Mouse (Mus musculus) lung, embryonic 14.5 days (tissue): ENCODE data around the gene Odf2. TPM values are rescaled to one million over a fixed set of nuclear protein-coding genes. Genes with fewer than 3 reads are reported as not detected.

Source experiments
- ATAC-seq: fragments of 200-750 bp; cut with Nextera tagmentation; 2 replicates; pipeline ENCODE4 v1.8.0; 2017; ENCODE audit warnings: mild to moderate bottlenecking, moderate TSS enrichment, moderate library complexity; ENCODE audit not compliant: insufficient read depth
- DNase-seq: peaks from one replicate; pipeline ENCODE4 v3.0.0-alpha.2; 2015
- H3K27ac ChIP-seq: fragments of 300-500 bp; sonication (generic); 2 replicates; pipeline ENCODE4 v1.5.1; 2014; ENCODE audit warnings: low read depth, mild to moderate bottlenecking, moderate library complexity
- H3K27me3 ChIP-seq: fragments of 300-500 bp; sonication (generic); 2 replicates; pipeline ENCODE4 v1.6.1; 2014; ENCODE audit warnings: low read length, control low read depth; ENCODE audit not compliant: insufficient read depth
- H3K36me3 ChIP-seq: fragments of 300-500 bp; sonication (generic); 2 replicates; pipeline ENCODE4 v1.6.1; 2014; ENCODE audit warnings: control low read depth; ENCODE audit not compliant: insufficient read depth
- H3K4me1 ChIP-seq: fragments of 300-500 bp; sonication (generic); 2 replicates; pipeline ENCODE4 v1.6.1; 2014; ENCODE audit warnings: antibody characterized with exemption, control low read depth; ENCODE audit not compliant: insufficient read depth
- H3K4me2 ChIP-seq: fragments of 300-500 bp; sonication (generic); 2 replicates; pipeline ENCODE4 v1.6.1; 2014; ENCODE audit warnings: mild to moderate bottlenecking
- H3K4me3 ChIP-seq: fragments of 300-500 bp; sonication (generic); 2 replicates; pipeline ENCODE4 v1.5.1; 2014; ENCODE audit warnings: low read depth, low read length
- H3K9ac ChIP-seq: fragments of 300-500 bp; sonication (generic); 2 replicates; pipeline ENCODE4 v1.6.1; 2014
- H3K9me3 ChIP-seq: fragments of 300-500 bp; sonication (generic); 2 replicates; pipeline ENCODE4 v1.6.1; 2016; ENCODE audit warnings: low read depth, low read length, control low read depth
- CTCF ChIP-seq: IDR thresholded peaks from 2 replicates; pipeline ENCODE4 v1.5.1; 2016; ENCODE audit warnings: antibody characterized with exemption, low read depth
- WGBS: fragments of 180-500 bp; shearing (Covaris S2); extraction: QIAGEN DNeasy Blood & Tissue Kit; methylation state at CpG from one replicate; pipeline ENCODE4 v1.1.7; 2014; 5-methylcytosine and 5-hydroxymethylcytosine counted together
- polyA plus RNA-seq: library from polyadenylated mRNA; unstranded; fragments of >200 nt; fragmentation: Nextera tagmentation; extraction: Ambion mirVana; gene quantifications from 2 replicates; pipeline ENCODE4 v1.2.1, GENCODE M21; 2014

The Odf2 gene
- polyA plus RNA-seq: 64.2 and 73.1 TPM in 2 replicates

DNA sequence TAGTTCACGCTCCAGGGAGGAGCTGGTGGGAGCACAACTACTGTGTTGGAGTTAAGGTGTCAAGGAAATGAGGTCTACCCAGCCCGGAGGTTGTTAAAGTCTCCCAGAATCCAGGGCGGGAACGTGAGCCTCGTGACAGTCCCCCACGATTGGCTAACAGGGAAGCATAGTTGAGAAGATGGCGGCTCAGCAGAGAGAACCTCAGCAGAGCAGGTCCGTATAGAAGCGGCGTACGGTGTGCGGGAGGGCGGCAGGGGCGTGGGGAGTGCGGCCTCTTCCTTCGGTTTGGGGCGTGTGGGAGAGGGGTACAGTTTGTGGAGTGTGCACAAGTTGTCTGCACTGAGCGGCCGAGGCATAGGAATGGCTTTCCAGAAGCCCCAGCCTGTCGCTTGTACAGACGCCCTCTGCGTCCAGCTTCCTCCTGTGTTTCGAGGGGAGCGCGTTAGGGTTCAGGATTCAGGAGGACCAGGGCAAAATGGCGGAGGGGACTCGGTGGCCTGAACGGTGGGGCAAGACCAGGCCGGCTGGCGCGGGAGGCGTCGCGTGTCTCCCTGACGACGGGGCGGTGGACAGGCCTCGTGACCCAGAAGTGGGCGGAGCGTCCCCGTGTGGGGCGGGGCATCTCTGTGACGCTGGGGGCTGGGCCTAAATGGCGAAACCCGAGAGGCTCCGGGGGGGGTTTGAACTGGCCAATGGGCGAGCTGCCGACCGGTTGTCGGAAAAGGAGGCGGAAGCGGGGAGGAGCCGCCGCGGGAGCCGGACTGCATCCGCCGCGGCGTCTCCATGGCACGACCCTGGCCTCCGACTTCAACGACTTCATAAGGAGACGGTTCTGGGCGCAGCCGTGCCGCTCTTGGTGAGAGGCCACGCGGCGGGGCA is at the start of gene Odf2:
TSS of gene Odf2 (plus strand) at position 156 of the 879 bp plus-strand sequence.
- Histone ChIP-seq H3K9me3 (no peaks in the 10 kb centered on the region), H3K4me3 (peak within 1 kb of the TSS; percentile 100), H3K36me3 (peaks cover 29% of the 10 kb centered on the region), H3K4me2 (peak within 1 kb of the TSS; percentile 95), H3K27ac (peak within 1 kb of the TSS; percentile 91), H3K27me3 (no peaks in the 10 kb centered on the region), H3K4me1 (peaks cover 7% of the 10 kb centered on the region; the same call in 1 of the 2 replicates), H3K9ac (peak within 1 kb of the TSS; percentile 94)
- WGBS: under 1% methylated on average over 70 of the region's 70 CpGs
- peak; percentile 83 for ATAC-seq
- TF ChIP-seq CTCF: no peak
- DNase-seq: peak; percentile 100

DNA sequence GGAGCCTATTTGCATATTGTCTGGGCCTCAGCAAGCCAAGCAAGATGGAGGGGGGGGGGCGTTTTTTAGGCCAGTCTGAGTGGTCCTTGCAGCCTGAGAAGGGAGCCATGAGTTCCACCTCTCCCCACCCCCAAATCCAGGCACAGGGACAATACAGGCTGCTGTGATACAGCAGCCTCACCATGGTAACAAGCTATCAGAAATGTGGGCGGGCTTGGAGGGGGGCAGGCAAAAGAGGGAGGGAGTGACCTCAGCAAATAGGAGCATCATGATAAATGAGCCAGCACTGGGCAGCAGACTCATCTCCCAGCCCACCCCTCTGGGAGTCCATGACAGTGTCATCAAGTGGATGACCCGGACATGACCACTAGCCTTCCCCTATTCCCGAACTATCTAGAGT is 49.6 kb upstream of the Odf2 start:
- Histone ChIP-seq H3K4me2 (no peak overlapping the region), H3K36me3 (peaks cover 62% of the 10 kb centered on the region), H3K9me3 (no peaks in the 10 kb centered on the region), H3K27me3 (peaks cover 16% of the 10 kb centered on the region), H3K4me1 (no peaks in the 10 kb centered on the region), H3K4me3 (no peak overlapping the region), H3K27ac (no peak overlapping the region), H3K9ac (no peak overlapping the region)
- no peak for TF ChIP-seq CTCF
- DNase-seq: no peak
- no peak for ATAC-seq
- 33% methylated on average over 4 of the region's 4 CpGs for WGBS

DNA sequence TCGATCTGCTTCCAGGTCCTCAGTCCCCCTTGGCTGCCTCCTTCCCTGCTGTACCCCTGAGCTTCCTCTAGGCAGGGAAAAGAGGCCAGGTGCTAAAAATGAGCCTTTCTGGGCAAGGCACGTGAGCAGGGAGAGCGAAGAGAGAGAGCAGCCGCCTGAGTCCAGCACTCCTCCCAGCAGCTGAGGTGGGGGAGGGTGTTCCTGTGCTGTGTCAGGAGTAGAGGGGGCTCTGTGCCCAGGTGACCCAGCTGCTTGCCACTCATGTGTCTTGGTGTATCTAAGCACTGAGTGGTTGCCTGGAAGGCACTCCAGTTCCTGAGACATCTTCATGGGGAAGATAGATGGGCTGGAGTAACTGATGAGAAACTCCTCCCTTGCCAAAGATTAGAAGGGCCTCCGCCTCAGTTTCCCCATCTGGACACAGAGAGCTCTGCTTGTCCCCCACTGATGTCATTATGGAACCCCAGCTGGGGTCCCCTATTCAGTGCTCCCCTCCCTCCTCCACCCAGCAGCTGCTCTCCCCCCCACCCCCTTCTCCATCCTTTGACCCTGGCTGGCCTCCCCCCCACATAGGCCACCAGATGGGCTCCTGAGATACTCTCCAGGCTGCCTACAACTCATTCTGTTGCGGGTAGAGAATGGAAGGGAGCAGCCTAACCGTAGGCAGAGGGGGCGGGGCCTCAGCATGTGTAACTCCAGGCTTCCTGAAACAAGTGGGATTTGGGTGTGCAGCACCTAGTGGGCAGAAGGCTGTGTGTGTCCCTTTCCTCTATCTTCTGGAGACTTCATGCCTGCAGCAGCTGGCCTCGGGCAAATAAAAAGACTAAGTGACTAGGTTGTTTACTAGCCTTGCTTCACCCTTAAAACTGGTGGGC is 45.6 kb upstream of the Odf2 start:
- no peak overlapping the region for H3K27ac ChIP-seq
- peaks cover 54% of the 10 kb centered on the region for H3K27me3 ChIP-seq
- WGBS: 76% methylated on average over 9 of the region's 9 CpGs
- H3K9me3 ChIP-seq: no peaks in the 10 kb centered on the region
- ATAC-seq (no peak), DNase-seq (no peak)
- H3K4me2 ChIP-seq: no peak overlapping the region
- H3K4me1 ChIP-seq: no peaks in the 10 kb centered on the region
- H3K4me3 ChIP-seq: no peak overlapping the region
- peaks cover 47% of the 10 kb centered on the region for H3K36me3 ChIP-seq
- H3K9ac ChIP-seq: no peak overlapping the region
- TF ChIP-seq CTCF: no peak

DNA sequence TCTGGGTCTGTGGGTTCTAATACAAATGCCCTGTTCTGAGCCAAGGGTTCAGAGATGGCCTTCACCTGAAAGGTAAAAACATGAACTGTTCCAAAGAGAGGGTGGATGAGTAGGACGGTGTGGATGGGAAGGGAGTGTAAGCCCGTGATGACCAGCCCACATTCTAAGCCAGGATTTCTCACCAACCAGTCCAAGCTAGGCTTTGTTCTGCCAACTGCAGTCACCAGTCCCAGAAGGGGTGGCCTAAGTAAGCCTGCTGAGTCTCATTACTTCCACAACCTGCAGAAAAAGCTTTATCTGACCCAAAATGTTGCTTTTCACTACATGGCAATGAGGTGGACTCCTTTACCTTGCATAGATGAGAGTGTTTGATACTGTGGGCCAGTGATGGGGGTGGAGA is 44.9 kb upstream of the Odf2 start:
- H3K27me3 ChIP-seq: peaks cover 54% of the 10 kb centered on the region

DNA sequence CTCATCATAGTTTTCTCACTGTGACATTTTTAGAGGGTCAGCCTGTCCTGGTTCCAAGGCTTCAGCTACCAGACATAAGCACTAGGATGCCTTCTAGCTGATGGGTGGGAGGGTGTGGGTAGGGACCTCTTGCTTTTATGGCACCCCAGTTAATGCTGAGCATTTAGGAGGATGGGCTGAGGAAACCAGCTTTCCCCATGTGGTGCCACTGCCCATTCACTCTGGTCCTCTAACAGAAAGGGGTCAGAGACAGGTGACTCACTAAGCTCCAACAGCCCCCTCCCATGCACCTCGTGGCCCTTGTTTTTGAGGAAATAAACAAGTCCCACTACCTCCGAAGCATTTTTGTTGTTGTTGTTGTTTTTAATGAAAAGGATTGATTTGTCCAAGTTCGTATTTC is 44.4 kb upstream of the Odf2 start:
- no peak overlapping the region for H3K9ac ChIP-seq
- H3K4me3 ChIP-seq: no peak overlapping the region
- no peak for ATAC-seq
- no peak for DNase-seq
- TF ChIP-seq CTCF: no peak
- peaks cover 40% of the 10 kb centered on the region for H3K36me3 ChIP-seq
- H3K4me2 ChIP-seq: no peak overlapping the region
- H3K27ac ChIP-seq: no peak overlapping the region
- no peaks in the 10 kb centered on the region for H3K9me3 ChIP-seq
- WGBS: 19% methylated on average over 3 of the region's 3 CpGs
- no peaks in the 10 kb centered on the region for H3K4me1 ChIP-seq
- peaks cover 54% of the 10 kb centered on the region for H3K27me3 ChIP-seq

More for the DNA sequence above, 44.9 kb upstream of the Odf2 start:
- Histone ChIP-seq H3K9ac (no peak overlapping the region), H3K4me2 (no peak overlapping the region), H3K4me3 (no peak overlapping the region), H3K4me1 (no peaks in the 10 kb centered on the region), H3K27ac (no peak overlapping the region), H3K36me3 (peaks cover 40% of the 10 kb centered on the region), H3K9me3 (no peaks in the 10 kb centered on the region)
- DNase-seq (no peak), ATAC-seq (no peak)
- WGBS: 80% methylated on average over 2 of the region's 2 CpGs
- TF ChIP-seq CTCF: no peak

DNA sequence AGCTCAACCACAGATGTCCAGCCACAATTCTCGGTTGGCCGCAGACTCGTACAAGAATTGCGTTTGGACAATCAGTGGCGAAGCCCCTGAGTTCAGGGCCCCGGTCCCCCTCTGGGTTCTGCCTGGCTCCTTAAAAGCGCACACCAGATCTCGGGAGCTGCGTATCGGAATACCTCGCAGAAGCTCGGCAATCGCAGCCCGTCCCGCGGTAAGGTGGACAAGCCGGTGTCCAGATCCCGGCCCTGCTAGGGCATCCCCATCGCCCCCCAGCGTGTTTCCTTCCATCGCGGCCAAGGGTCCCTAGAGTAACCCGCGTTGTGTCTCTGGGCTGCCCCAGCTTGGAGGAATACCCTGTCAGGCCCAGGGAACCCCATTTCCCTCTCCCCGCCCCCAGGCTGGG is 43.4 kb upstream of the Odf2 start:
- H3K27me3 ChIP-seq: peaks cover 54% of the 10 kb centered on the region
- ATAC-seq: no peak
- H3K36me3 ChIP-seq: peaks cover 40% of the 10 kb centered on the region
- H3K4me1 ChIP-seq: no peaks in the 10 kb centered on the region
- 12% methylated on average over 25 of the region's 25 CpGs for WGBS
- TF ChIP-seq CTCF: no peak
- no peak for DNase-seq
- no peak overlapping the region for H3K9ac ChIP-seq
- H3K4me3 ChIP-seq: peak overlapping the region; percentile 20; the same call in 1 of the 2 replicates
- H3K9me3 ChIP-seq: no peaks in the 10 kb centered on the region
- peak overlapping the region; percentile 39; the same call in 1 of the 2 replicates for H3K4me2 ChIP-seq
- H3K27ac ChIP-seq: no peak overlapping the region
